Mouse (Mus musculus) R1 (cell line): ENCODE measurements at regions not wholly inside any gene's neighbourhood (a gene's known extent, or its start where the extent isn't known, plus 50 kb on each side); places are given as distances from the start of the nearest gene placed in this dataset.

Source experiments
- DNase-seq: peaks from one replicate; pipeline ENCODE4 v3.0.0-alpha.2; 2018; ENCODE audit warnings: low read depth, low spot score

DNA sequence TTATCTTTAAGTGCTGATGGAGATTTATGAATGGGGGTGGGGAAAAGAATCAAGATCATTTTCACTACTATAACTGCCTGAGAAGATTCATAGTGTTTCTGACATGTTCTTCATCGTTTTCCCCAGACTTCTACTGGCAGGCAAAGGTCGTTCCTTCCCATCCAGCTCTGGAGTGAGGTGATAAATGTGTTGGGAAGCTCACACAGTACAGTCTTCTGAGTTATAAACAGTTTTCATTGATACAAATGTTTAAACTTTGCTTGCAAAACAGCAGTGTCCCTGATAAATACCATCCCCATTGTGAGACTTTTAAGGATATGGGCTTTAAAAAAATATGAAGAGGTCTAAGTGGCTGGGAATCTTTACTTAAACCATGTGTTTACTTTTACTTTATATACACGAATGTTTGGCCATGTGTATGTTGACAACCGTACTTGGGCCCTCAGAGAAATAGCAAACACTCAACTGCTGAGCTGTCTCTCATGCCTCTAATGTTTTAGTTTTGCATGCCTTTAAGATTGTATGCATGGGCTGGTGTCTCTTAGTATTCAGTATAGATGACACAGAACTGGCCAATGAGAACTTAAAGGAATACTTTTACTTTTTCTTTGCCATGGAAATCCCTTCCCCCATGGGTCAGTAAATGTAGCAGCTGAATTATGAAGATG, 189.8 kb upstream of the Rora start:
- DNase-seq: no peak

DNA sequence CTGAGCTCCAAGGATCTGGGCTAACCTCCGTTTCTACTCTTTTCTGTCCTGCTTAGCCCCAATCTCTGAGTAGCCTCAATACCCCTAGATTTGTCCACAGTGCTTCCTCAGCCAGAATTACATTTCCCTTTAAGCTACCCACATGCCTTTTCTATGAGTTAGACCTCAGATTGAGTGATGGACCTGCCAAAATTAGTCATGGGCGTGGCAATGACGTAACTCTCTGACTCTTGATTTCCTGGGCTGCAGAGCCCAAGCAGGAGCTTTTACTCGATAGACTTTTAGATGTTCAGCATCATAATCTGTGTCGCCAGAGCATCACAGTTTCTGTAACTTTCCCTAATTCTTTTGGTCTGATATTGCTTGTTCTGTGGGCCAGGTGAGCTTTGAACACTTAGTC, 186.9 kb upstream of the Rora start:
- DNase-seq: no peak

DNA sequence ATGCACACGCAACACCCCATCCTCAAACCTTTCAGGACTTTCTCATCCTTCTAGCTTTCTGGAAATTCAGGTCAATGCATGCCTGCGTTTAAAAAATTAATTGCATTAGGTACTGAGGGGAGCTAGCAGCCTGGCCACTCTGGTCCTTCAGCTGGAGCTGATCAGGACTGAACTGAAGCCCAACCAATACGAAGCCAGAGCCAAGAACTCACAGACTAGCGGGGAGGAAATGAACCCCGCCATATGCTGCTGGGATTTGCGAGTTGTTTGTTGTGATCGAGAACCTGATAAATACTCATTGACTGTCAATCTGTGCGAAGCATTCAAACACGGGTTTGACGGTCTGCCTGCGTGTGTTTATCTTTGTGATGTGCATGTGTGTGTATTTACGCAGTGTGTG, 177.2 kb upstream of the Rora start:
- peak; percentile 2 for DNase-seq

DNA sequence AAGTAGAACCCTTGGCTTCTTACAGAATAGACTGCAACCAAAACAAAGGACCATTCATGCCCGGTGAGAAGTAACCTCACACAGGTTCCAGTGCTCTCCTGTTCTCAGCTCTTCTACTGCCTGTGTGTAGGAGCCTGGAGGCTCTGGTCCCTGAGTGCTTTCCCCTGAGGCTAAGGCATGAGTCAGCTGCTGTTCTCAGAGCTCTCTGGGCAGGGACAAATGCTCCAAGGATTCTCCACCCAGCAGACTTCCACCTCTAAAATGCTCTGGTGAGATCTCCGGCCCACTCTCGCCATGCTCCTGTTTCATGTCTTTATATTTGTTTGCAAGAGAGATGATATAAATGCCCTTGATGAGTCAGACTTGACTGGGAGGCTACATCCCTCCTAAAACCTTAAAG, 176.1 kb upstream of the Rora start:
- no peak for DNase-seq

DNA sequence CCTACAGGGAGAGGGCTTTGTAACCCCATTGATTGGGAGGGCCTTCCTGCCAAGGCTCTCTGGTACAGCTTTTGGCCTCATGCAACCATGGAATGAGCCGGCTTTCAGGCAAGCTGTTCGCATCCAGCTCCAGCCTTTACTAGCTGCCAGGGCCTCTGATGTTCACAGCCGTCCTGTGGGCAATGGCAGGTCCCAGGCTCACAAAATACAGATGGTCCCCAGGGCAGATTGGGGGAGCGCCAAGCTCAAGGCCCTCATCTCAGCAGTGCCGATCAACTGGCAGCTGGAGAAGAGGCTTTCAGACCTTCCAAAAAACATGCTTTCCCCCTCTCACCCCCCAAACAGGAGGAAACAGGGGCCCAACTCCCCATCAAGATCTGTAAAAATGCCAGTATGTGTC, 166.9 kb upstream of the Rora start:
- DNase-seq: no peak

DNA sequence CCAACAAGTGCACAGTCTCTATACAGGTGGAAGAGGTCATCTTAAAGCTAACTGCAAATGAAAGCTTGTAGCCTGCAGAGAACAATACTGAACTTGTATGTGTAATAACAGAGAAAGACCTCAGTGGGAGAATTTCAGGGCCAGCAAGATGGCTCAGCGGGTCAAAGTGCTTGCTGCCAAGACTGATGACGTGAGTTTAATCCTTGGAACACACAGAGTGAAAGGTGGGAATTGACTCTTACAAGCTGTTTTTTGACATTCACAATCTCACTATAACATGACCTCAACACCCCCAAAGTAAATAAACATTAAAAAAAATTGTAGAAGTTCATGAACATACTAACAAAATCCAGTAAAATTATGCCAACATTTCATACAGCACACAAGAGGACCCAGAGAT, 162.4 kb upstream of the Rora start:
- DNase-seq: no peak

DNA sequence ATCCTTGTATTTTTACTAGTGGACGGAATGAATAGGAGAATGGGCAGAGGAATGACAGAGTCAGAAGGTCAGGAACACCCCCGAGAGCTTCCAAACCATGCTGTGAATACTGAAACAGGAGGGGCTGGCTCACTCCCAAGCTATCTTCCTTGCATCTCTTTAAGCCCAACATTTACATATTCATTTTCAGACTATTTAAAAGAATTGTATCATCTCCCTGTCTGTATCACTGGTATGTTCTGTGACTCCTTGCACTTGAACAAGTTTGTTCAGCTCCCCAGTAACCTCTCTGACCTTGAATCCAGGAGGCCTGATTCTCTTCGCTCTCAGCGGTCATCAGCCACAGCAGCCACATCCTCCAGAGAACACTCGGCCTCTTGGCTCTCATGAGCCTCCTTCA, 132.4 kb upstream of the Rora start:
- DNase-seq: peak; percentile 87

DNA sequence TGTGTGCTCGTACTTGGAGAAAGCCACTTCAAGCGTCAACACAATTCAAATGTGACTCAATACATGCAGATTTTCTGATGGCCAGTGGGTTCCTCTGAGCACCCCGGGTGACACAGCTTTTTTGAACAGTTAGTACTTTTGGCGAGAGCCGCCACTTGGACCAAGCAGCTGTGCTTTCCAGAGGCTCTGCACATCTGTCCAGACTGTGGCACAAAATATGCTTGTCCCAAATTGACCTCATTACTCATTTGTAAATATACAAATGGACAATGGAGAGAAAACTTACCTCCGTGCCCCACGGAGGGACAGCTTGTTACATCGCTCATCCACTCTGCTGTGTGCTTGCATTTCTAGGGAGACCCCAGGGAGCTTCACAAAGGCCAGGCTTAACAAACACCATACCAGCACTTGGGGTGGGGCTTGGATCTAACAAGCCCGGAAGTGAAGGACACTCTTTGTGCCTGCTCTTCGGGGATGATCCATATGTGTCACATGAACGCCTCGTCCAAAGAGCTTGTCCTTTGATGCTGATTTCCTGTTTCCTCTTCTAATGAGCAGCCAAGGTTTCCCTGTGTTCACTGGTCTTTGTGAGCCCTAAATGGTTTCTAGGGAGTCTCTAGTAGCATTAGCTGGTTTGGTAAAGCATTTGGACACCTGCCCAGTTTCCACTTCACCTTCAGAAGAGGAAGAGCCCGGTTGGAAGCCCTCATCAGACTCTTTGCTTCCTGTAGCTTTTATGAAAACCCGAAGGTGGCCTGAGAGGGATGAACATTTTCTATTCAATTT, 91.6 kb upstream of the Rora start:
- peak; percentile 70 for DNase-seq

DNA sequence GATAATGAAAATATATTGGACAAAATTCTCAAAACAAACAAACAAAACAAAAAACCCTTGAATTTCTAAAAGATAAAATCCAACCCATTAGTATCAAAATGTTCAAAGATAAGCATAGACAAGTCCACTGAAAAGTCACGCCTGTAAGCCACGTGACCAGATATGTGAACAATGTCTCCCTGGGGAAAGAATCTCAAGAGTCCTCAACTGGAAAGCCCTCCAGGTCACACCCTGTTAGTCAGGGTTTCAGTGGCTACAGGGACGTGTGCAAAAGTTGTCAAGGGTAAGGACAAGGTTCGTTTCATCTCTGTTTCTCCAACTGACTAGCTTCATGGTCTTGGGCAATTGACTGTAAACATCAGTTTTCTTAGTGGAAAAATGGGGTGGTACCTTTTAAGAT, 90.4 kb upstream of the Rora start:
- no peak for DNase-seq

DNA sequence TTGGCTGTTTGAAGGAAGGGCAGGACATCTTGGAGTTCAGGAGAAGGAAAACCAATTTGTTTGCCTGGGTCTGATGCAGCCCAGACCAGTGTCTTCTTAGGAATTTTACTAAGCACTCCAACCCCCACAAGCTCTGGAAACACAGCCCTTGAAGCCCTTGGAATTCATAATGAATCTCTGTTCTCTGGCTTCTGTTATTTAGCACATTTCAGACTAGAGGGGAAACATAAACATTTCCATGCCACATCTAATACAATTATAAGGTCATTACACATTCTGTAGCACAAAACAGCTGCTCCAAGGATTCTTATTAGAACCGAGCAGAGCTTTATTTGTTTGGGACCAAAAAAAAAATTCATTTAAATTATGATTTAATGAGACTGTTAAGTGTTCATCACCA, 67.8 kb upstream of the Rora start:
- no peak for DNase-seq

DNA sequence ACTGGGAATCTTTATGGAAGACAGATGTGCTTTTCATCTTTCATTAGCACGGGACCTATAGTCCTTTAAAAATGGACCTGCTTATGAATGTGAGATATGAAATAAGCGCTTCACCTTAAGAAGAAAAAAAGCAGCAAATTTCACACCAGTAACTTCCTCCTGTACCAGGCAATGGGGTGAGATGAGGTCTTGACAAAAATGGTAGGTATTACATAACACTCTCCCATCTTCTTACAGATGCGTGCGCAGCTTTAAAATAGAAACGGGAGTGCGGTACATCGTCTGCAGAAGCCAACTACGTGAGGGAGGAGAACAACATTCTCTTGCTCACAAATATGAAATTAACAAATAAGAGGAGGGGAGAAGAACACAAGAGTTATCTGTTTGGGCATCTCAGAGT, 62.6 kb upstream of the Rora start:
- no peak for DNase-seq

DNA sequence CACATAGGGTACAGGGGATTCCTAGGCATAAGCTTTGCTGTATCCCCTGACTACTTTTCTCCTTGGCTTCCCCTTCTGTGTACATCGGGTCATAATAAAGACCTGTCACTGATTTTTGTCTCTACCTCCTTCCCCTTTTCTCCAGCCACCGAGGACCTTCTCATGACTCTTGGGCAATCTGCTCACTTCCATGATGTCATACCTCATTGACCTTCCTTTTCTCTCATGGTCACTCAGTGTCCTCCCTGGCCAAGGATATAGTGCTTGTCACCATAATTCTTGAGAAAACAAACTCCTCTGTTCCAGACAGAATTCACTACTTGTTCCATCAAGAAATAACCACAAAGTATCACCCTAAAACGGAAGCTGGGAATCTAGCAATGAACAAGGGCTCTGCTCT, 60.6 kb upstream of the Rora start:
- DNase-seq: no peak

DNA sequence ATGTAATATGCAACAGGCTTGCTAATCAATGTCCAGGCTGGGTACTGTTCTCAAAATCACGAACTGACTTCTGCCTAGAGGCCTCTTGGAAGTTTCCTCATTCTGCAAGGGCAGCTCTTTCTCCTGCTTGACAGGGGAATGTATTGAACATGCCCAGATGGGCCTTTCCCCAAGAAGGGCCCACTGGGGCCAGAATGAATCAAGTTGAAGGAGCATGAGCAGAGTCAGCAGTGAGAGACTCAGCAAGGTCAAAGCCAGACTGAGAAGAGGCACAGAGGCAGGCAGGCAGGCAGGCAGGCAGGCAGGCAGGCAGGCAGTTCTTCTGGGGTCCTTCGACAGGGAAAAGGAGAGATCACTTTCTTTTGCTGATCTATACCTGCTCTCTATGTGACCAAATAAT, 59.0 kb upstream of the Rora start:
- no peak for DNase-seq
